Mouse (Mus musculus) kidney, postnatal 25 days (tissue): Measurements from ENCODE around the gene Slc6a20b.
"Not testable (repeated sequence)": the region's sequence is repeated elsewhere in the genome, so short reads cannot be mapped to it uniquely, and the experiment has no call there.

ENCODE experiments used
- DNase-seq, 2 experiments: peaks; one replicate each; pipeline ENCODE4 v3.0.0; 2021; ENCODE audit warnings: mixed read lengths in 2 of 2

Slc6a20b gene

DNA sequence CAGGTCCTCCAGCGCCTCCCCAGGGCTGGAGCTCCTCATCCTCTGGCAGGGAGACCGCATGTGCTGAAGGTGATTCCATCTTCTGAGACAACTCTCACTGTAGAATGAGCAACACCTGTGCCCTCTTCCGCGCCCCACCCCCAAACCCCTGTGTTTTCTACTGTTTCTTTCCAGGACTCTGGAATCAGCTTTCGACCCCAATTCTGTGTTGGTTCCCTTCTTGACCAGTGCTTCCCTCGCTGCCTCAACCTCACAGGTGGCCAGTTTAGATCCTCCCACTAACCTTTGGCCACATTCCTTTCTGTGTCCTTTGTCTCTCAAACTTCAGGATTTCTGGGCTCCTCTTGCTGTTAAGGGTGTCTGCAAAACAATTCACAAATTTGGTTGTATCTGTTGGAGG is at the start of gene Slc6a20b:
Gene Slc6a20b, minus strand, starts transcription at position 285 of the 400 bp plus-strand sequence.
- DNase-seq = peak; percentile 64 to 76

DNA sequence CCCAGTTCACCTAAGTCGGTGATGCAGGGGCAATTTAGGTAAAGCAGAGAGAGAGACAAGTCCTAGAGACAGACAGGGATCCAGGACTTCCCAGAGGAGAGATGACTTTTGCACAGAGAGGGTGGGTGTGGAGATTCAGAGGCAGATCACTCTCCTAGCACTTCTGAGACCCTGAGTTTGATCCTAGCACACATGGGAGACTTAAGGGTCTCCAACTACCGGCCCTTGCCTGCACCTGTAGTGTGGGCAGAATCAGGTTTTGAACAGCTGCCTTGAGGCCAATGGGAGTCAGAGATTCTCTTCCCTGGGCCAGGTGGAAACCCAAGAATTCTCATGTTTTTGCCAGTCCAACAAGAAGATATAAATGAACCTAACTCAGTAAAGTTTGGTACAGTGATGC is 46.8 kb upstream of the Slc6a20b start:
- no peak for DNase-seq

- peak; percentile 72 to 89 for DNase-seq
These were observed 46.2 kb upstream of the Slc6a20b start, which contains the start of the genes Ccr9 and Slc6a20a for GRCm38 (mm10) chr9:123678327-123679105. Gene Ccr9, plus strand, starts transcription at chr9:123678439. Gene Slc6a20a, minus strand, starts transcription at chr9:123678885.

- DNase-seq = peak; percentile 52 to 74
These were observed 33.3 kb upstream of the Slc6a20b start for GRCm38 (mm10) chr9:123665645-123666044.

DNA sequence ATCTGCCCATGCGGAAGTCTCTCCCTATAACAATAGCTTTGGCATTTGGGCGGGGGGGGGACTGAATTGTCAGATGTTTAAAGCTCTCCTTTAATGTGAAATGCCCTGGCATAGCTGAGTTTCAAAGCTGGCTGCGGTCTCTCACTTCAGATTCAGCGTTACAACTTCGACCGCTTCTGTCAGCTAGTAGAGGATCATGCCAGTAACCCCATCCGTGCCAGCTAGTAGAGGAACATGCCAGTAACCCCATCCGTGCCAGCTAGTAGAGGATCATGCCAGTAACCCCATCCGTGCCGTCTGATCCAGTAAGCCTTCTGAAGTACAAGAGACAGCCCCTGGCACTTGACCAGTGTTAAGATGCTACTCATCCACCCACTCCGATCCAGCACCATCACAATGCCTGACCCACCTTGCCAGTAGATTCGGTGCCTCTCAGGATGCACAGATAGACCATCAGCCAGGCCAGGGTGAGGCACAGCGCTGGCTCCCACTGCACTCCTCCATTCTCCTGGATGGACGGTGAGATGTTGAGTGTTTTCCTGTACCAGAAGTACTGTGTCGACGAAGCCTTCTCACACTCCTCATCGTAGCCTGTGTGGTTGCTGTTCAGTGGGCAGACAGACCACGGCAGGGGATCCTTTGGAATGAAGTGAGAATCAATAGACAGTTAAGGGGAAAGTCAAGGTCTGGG is 27.8 kb upstream of the Slc6a20b start:
- DNase-seq = not testable (repeated sequence)

DNA sequence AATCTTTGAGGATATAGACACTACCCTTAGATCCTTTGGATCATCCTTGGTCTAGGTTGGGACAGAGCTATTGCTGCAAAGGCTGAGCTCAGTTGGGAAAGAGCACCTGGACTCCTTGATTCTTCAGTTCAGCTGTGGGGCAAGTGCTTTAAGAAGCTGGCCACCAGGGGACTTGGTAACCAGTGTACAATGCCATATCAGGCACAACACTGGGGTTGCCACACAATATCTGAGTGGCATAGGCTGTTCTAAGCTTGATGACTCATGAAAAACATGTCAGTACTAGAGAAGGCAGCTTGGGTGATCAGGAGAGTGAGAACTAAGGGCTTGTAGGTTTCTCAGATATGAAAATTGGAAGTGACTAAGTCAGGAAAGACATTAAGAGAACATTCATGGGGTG is 26.6 kb upstream of the Slc6a20b start:
- DNase-seq = no peak

DNA sequence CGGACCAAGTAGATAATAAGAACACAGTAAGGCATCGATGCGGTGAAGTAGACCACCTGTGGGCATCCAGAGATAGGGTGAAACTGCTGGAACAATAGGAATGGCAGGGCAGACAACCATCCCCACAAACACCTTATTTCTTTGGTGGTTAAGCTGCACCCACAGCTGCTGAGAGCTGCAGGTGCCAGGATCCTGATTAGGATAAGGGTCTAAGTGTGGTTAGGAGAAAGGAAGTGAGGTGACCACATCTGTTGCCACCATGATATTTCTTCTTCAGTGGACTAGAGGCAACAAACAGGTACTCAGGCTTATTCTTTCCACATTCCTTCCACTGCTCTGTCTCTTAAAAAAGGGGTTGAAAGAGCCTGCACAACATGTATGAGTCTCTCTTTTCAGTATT is 25.1 kb upstream of the Slc6a20b start:
- no peak for DNase-seq

DNA sequence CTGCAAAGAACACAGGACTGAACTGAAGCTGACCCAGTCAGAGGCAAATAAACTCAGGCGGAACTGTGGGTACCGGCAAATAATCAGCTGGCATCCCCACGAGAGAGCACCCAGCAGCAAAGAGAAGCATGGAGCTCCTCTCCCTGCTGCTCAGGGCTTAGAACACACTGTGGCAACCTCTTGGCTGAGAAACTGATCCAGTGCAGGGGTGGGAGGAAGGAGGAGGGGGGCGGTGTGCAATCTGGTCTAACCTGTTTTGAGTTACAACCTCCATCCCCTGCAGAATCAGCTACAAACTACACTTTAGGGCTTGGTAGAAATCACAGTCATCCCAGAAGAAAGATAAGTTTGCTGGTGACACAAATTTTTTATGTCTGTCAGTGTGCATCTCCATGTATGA is 19.0 kb upstream of the Slc6a20b start:
- DNase-seq = no peak

- DNase-seq = no peak
These were observed 17.6 kb upstream of the Slc6a20b start for GRCm38 (mm10) chr9:123649785-123650511.

DNA sequence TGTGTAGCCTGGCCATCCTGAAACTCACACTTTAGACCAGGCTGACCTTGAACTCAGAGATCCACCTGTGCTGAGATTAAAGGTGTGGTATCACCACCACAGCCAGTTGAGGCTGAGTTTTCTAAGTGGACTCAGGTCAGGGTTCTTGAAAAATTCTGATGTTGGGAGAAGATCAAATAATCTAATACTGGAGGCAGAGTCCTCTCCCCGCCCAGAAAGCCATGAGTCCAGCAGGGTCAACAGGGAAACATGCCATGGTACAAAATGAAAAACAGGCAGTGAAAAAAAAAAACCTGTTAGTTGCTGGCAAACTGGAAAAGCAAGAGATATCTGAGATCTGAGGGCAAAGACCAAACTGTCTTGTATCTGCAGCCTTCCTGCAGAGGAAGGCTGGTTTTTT is 7.7 kb upstream of the Slc6a20b start:
- peak in 1 of 2 experiments; percentile 61 for DNase-seq

GRCm38 (mm10) chr9:123638668-123639089 is 6.3 kb upstream of the Slc6a20b start:
- DNase-seq = peak; percentile 57 to 79

DNA sequence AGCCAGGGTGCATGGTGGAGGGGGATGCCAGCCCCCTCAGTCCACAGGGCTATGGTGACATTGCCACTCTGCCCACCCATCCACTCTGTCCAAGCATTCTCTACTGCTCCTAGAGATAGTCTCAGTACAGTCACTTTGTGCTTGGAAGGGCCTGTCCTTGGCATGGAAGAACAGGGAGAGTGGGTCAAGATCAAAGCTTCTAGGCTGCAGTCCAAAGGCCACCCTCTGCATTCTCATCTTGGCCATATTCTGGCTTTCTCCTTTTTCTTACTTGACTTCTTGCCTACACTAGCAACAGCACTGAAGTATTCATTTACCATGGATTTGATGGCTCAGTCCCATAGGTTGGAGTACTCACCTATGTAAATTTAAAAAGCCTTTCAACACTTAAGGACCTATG is 5.9 kb upstream of the Slc6a20b start:
- peak in 1 of 2 experiments; percentile 51 for DNase-seq

- no peak for DNase-seq
These were observed 4.4 kb upstream of the Slc6a20b start for GRCm38 (mm10) chr9:123636771-123637170.

GRCm38 (mm10) chr9:123632993-123633392 is 628 bp upstream of the Slc6a20b start:
- peak in 1 of 2 experiments; percentile 51 for DNase-seq

GRCm38 (mm10) chr9:123631666-123632065 is 699 bp downstream of the Slc6a20b start:
- no peak for DNase-seq

GRCm38 (mm10) chr9:123625821-123626220 is 6.5 kb downstream of the Slc6a20b start:
- DNase-seq = peak; percentile 53 to 84

DNA sequence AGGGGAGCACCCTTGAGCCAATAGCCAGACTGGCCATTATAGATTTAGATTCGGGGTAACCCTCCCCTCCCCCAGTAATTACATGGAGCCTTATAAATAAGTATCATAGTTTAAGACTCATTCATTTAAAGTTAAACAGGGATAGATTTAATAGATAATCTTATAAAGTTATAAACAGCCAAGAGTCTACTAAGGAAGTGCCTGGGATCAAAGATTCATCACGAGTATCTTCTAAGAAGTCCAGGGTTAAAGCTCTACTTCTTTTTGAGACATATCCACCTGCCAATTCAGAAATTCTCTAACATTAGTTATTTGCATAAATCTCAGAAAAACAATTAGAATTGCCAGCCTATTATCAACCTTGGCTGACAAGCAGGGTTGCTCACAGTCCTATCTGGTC is 7.6 kb downstream of the Slc6a20b start:
- DNase-seq = no peak

- no peak for DNase-seq
These were observed 11.9 kb downstream of the Slc6a20b start for GRCm38 (mm10) chr9:123620311-123621098.

GRCm38 (mm10) chr9:123601529-123601928 is 30.8 kb downstream of the Slc6a20b start:
- DNase-seq = no peak

- no peak for DNase-seq
These were observed 35.0 kb downstream of the Slc6a20b start for GRCm38 (mm10) chr9:123597376-123597775.

GRCm38 (mm10) chr9:123596910-123597309 is 35.5 kb downstream of the Slc6a20b start:
- DNase-seq = no peak

DNA sequence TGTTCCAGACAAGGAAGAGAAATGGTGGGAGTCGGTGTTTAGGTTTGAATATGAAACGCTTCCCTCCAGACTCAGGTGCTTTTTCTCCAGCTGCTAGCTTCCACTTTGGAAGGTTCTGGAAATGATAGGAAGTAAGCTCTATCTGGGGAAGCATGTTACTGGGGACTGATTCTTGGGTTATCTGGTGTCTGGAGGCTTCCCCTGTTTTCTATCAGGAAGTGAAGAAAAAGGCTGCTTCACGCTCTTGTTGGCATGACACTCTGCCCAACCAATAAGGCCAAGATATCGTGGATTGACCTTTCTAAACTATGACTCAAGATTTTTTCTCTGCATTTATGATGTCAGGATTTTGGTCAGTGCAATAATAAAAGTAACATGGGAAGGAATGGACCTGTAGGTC is 37.2 kb downstream of the Slc6a20b start:
- DNase-seq = no peak
